Mouse (Mus musculus) 3T3-L1 (cell line): ENCODE data around the gene Sco2.

Experiments
- DNase-seq: peaks from one replicate; pipeline ENCODE4 v3.0.0-alpha.2; 2015; ENCODE audit warnings: low read depth, low spot score

The Sco2 gene

DNA sequence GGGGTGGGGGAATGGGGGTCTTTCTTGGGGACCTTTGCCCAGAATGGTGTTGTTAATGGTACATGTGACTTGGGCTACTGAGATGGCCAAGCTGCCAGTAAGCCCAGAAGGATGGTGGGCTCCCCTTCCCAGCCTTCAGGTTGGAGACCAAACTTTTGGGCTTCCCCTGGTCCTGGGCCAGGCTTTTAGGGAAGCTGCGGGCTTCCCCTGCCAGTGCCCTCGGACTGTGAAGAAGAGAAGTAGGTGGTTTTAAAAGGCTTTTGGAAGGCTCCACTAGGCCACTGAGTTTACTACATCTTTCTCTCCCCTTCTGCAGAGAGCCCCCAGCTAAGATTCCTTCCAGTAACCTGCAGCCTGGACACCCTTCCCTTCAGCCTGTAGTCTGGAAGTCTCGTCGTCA lies 50.0 kb downstream of the Sco2 start:
- no peak for DNase-seq

DNA sequence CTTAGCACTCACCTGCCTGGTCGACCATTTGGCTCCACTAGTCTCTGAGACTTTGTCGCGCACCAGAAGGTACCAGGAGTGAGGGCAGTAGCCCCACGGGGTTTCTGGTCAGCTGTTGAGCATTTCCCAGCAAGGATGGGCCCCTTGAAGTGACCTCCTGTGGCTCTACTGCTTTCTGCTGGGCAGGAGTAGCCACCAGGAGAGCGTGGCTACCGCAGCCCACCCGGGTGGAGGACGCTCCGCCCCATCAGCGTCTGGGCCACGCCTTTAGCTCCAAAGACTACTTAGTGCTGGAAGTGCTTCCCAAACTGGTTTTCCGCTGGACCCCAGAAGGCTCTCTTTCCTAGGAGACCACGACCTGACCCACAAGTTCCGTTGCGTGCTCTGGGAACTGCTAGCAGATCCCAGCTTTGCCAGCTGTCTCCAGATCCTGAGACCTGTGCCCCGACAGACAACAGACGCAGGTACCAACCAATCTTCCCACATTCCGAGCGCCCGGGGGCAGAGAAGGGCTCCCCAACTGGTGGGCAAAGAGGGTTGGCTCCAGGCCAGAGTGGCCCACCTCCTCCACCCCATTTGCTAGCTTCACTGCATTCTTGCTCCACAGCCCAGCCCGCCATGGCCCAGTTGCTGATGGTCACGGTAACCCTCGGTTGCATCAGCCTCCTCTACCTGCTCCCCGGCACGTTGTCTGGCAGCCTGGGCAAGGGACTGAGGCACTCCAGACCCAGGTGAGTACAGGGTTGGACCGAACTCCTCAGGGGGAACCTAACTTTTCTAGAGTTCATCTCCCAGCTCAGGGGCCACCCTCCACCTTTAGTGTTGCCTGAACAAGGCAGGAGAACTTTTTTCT lies 50.8 kb downstream of the Sco2 start, which contains the start of gene Adm2:
Gene Adm2 (plus strand): TSS at position 51 of the 853 bp plus-strand sequence.
- DNase-seq: no peak
